Mouse (Mus musculus) G1E (cell line): ENCODE data around the gene Hps4. TPM values are rescaled to one million over a fixed set of nuclear protein-coding genes. Genes with fewer than 3 reads are reported as not detected.

ENCODE experiments used
- ATAC-seq: 2 replicates; pipeline ENCODE4 v1.8.0; 2016; ENCODE audit warnings: mild to moderate bottlenecking; ENCODE audit not compliant: insufficient number of reproducible peaks, poor library complexity, low FRiP score, severe bottlenecking; ENCODE audit errors: extremely low read depth
- DNase-seq: peaks from one replicate; pipeline ENCODE4 v3.0.0; 2012; ENCODE audit warnings: low spot score
- H3K27me3 ChIP-seq: 2 replicates; pipeline ENCODE4 v1.6.1; 2012; ENCODE audit warnings: mild to moderate bottlenecking, low read length, inconsistent platforms; ENCODE audit not compliant: insufficient read depth
- H3K36me3 ChIP-seq: replicated peaks from 2 replicates; pipeline ENCODE3; 2012; ENCODE audit warnings: mild to moderate bottlenecking, inconsistent platforms
- H3K4me1 ChIP-seq: 2 replicates; pipeline ENCODE4 v1.6.1; 2012; ENCODE audit warnings: low read depth, low read length, inconsistent platforms, mixed read lengths; ENCODE audit not compliant: insufficient read depth
- H3K4me3 ChIP-seq: 2 replicates; pipeline ENCODE4 v1.5.1; 2012; ENCODE audit warnings: low read depth, mild to moderate bottlenecking, inconsistent platforms, low read length, moderate library complexity, mixed read lengths
- H3K9me3 ChIP-seq: replicated peaks from 2 replicates; pipeline ENCODE4 v1.6.1; 2012; ENCODE audit warnings: inconsistent platforms
- CTCF ChIP-seq: IDR thresholded peaks from 2 replicates; pipeline ENCODE4 v1.5.1; 2012; ENCODE audit warnings: low read depth, low read length, inconsistent platforms, mixed read lengths
- GATA1 ChIP-seq: IDR thresholded peaks from 2 replicates; pipeline ENCODE4 v1.6.1; 2012; ENCODE audit warnings: borderline replicate concordance, low read length, inconsistent platforms, mixed read lengths
- GATA2 ChIP-seq: IDR thresholded peaks from 2 replicates; pipeline ENCODE4 v1.6.1; 2012; ENCODE audit warnings: low read depth, low read length, inconsistent platforms, borderline replicate concordance
- POLR2AphosphoS5 ChIP-seq: IDR thresholded peaks from 2 replicates; pipeline ENCODE4 v1.6.1; 2012; ENCODE audit warnings: low read depth, low read length, inconsistent platforms; ENCODE audit not compliant: insufficient replicate concordance
- TAL1 ChIP-seq: conservative IDR thresholded peaks from 2 replicates; pipeline ENCODE4 v1.6.1; 2012; ENCODE audit warnings: low read depth, low read length, inconsistent platforms, mixed read lengths
- polyA plus RNA-seq: library from polyadenylated mRNA; stranded (reverse); fragments of >175 nt; gene quantifications from 2 replicates; pipeline ENCODE4 v1.2.3, GENCODE M21; 2012
- total RNA-seq, 2 experiments: library from RNA; stranded (forward) in 1 of 2; stranded (reverse) in 1 of 2; fragments of 200-1000 nt in 1 of 2; fragments of >200 nt in 1 of 2; fragmentation: Nextera tagmentation in 1 of 2; gene quantifications; 2 replicates each; pipeline ENCODE4 v1.2.3; 2014 to 2017

The Hps4 gene
- total and polyA plus RNA-seq, 3 experiments: 16.7 to 47.7 (median 33.8) TPM

DNA sequence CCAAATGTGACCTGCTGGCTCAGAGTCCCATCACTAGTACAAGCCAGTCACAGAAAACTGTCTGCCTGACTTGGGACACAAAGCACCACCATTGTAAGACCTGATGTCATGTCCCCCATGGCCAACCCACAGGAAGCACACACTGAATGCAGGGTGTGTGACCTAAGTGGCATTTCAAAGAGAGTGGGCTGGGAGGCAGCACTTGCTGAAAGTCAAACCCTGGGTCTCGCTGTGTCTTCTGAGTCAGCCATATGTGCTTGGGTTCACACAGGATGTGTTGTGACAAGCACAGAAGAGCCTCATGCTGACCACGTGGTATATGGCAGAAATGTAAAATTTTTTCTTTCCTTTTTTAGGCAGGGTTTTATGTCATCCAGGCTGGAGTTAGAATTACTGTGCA lies 45.6 kb upstream of the Hps4 start:
- Histone ChIP-seq H3K4me1 (peaks cover 99% of the 10 kb centered on the region), H3K36me3 (peaks cover 95% of the 10 kb centered on the region), H3K27me3 (no peaks in the 10 kb centered on the region), H3K4me3 (no peak overlapping the region), H3K9me3 (no peaks in the 10 kb centered on the region)
- ATAC-seq: no peak
- TF ChIP-seq GATA2 (no peak), CTCF (no peak), POLR2AphosphoS5 (no peak), TAL1 (no peak), GATA1 (no peak)
- DNase-seq: no peak

DNA sequence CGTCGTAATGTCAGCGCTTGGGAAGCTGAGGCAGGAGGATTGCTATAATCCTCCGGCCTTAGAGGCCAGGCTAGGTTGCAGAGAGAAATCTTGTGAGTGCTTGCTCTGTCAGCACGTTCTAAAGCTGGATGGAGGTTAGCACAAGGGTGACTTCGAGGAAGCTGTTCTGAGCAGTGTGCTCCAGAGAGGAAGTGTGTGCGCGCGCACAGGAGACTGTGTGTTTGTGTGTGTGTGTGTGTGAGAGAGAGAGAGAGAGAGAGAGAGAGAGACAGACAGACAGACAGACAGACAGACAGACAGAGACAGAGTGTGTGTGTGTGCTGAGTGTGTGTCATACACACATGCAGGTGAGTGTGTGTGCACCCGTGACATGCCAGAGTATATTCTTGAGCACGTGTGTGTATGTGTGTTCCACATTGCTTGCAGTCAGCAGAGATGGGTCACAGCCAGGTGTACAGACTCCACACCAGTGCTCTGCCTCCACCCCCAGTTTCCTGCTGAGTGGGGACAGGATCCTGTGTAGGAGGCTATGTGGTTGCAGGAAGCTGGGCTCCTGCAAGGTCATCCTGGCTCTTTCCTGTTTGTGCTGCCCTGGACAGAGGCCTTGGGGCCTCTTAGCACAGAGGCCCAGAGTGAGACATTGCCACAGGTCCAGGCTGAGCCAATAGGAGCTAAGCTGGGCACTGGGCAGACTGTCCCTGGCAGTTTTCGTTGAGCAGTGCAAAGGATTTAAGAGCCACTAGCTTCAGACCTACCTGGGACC lies 44.5 kb upstream of the Hps4 start:
- ATAC-seq (no peak), DNase-seq (no peak)
- Histone ChIP-seq H3K4me3 (no peak overlapping the region), H3K4me1 (peaks cover 97% of the 10 kb centered on the region), H3K9me3 (no peaks in the 10 kb centered on the region), H3K36me3 (peaks cover 95% of the 10 kb centered on the region), H3K27me3 (no peaks in the 10 kb centered on the region)
- no peak for TF ChIP-seq TAL1

DNA sequence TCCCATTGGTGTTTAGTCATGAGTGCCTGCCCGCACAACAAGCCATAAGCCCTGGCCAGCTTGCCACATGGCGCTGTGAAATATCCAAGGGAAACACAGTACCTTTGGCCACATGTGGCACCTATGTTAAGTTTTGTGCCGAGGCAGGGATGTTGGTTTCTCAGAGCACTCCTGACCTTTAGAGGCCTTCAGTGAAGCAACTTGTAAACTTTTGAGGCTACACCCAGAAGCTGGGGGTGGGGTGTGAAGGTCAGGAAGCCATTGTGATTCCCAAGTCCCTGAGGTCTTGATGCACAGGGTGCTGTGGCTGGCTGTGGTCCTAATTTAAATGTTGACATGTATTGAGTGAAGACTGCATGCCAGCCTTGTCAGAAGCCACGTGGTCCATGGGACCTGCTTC lies 43.5 kb upstream of the Hps4 start:
- no peak overlapping the region for H3K4me3 ChIP-seq
- peaks cover 88% of the 10 kb centered on the region for H3K4me1 ChIP-seq
- no peak for ATAC-seq
- TF ChIP-seq CTCF (no peak), POLR2AphosphoS5 (no peak), GATA1 (no peak), GATA2 (no peak), TAL1 (no peak)
- H3K36me3 ChIP-seq: peaks cover 98% of the 10 kb centered on the region
- no peaks in the 10 kb centered on the region for H3K9me3 ChIP-seq
- no peak for DNase-seq
- H3K27me3 ChIP-seq: no peaks in the 10 kb centered on the region

DNA sequence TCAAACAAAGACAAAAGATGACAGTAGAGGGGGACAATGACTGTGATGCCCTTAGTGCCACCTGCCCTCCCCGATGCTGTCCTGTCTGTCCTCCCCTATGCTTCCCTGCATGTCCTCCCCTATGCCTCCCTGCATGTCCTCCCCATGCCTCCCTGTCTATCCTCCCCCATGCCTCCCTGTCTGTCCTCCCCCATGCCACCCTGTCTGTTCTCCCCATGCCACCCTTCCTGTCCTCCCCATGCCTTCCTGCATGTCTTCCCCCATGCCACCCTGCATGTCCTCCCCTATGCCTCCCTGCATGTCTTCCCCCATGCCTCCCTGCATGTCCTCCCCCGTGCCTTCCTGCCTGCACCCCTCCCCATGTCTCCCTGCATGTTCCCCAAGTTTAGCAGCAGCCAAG lies 42.8 kb upstream of the Hps4 start:
- no peak for TF ChIP-seq CTCF
- no peak for TF ChIP-seq POLR2AphosphoS5
- TF ChIP-seq GATA2: no peak
- no peak for TF ChIP-seq TAL1
- no peak for TF ChIP-seq GATA1
- no peak overlapping the region for H3K4me3 ChIP-seq
- peaks cover 98% of the 10 kb centered on the region for H3K36me3 ChIP-seq
- ATAC-seq: no peak
- H3K9me3 ChIP-seq: no peaks in the 10 kb centered on the region
- H3K4me1 ChIP-seq: peaks cover 81% of the 10 kb centered on the region
- DNase-seq: no peak
- H3K27me3 ChIP-seq: no peaks in the 10 kb centered on the region

DNA sequence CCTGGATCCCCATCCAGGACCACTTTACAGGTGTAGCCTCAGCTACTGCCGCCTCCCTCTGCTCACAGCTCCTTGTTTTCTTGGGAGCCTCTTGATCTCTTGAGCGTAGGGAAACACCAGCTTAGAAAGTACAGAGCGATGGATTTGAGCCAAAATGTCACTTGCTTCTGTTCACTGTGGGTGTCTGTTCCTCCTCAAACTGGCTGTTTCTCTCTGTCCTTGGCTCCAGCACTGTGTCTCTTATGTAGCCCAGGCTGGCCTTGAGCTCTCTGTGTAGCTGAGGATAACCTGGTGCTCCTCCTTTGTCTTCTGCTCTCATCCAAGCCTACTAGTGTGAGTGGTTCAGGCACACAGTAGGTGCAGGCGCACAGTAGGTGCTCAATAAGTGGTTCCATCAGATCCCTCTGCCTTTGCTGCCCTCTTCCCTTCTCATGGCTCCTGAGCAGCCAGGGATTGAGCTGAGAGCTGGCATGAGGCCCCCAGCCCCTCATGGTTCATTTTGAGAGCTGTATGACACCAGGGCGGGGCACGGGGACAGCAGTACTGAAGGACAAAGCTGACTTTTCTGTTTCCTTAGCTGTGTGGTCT lies 42.1 kb upstream of the Hps4 start:
- H3K9me3 ChIP-seq: no peaks in the 10 kb centered on the region
- ATAC-seq (no peak), DNase-seq (no peak)
- TF ChIP-seq GATA1: no peak
- TF ChIP-seq GATA2: no peak
- TF ChIP-seq CTCF: no peak
- no peak for TF ChIP-seq TAL1
- TF ChIP-seq POLR2AphosphoS5: no peak
- peaks cover 74% of the 10 kb centered on the region for H3K4me1 ChIP-seq
- H3K4me3 ChIP-seq: no peak overlapping the region
- no peaks in the 10 kb centered on the region for H3K27me3 ChIP-seq
- peaks cover 98% of the 10 kb centered on the region for H3K36me3 ChIP-seq

DNA sequence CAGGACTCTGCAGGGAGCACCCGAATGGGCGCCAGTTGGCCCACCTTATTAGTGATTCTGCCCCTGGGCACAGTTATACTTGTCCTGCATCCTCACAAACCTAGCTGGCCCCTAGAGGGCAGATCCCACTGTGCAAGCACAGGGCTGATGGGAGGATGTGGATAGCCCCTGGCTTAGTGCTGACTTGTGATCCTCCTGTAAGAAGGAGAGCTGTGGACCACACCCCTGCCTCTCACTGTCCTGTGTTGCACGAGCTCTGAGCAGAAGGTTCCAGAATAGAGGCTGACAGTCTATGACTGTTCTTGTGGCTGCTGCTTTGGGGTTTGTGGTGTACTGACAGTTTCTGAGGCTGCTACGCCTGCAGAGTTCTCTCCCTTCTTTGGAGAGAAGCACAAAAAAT lies 41.2 kb upstream of the Hps4 start:
- Histone ChIP-seq H3K36me3 (peaks cover 100% of the 10 kb centered on the region), H3K4me1 (peaks cover 65% of the 10 kb centered on the region), H3K9me3 (no peaks in the 10 kb centered on the region), H3K27me3 (no peaks in the 10 kb centered on the region), H3K4me3 (no peak overlapping the region)
- ATAC-seq: no peak
- no peak for DNase-seq
- TF ChIP-seq CTCF: no peak
- no peak for TF ChIP-seq GATA1
- TF ChIP-seq TAL1: no peak
- no peak for TF ChIP-seq POLR2AphosphoS5
- TF ChIP-seq GATA2: no peak
